Mouse (Mus musculus) lung, embryonic 14.5 days (tissue): ENCODE data around the gene Ralgps1. TPM values are rescaled to one million over a fixed set of nuclear protein-coding genes. Genes with fewer than 3 reads are reported as not detected.
"Not testable (repeated sequence)": the region's sequence is repeated elsewhere in the genome, so short reads cannot be mapped to it uniquely, and the experiment has no call there.

ENCODE experiments used
- ATAC-seq: fragments of 200-750 bp; cut with Nextera tagmentation; 2 replicates; pipeline ENCODE4 v1.8.0; 2017; ENCODE audit warnings: mild to moderate bottlenecking, moderate TSS enrichment, moderate library complexity; ENCODE audit not compliant: insufficient read depth
- DNase-seq: peaks from one replicate; pipeline ENCODE4 v3.0.0-alpha.2; 2015
- H3K27ac ChIP-seq: fragments of 300-500 bp; sonication (generic); 2 replicates; pipeline ENCODE4 v1.5.1; 2014; ENCODE audit warnings: low read depth, mild to moderate bottlenecking, moderate library complexity
- H3K27me3 ChIP-seq: fragments of 300-500 bp; sonication (generic); 2 replicates; pipeline ENCODE4 v1.6.1; 2014; ENCODE audit warnings: low read length, control low read depth; ENCODE audit not compliant: insufficient read depth
- H3K36me3 ChIP-seq: fragments of 300-500 bp; sonication (generic); 2 replicates; pipeline ENCODE4 v1.6.1; 2014; ENCODE audit warnings: control low read depth; ENCODE audit not compliant: insufficient read depth
- H3K4me1 ChIP-seq: fragments of 300-500 bp; sonication (generic); 2 replicates; pipeline ENCODE4 v1.6.1; 2014; ENCODE audit warnings: antibody characterized with exemption, control low read depth; ENCODE audit not compliant: insufficient read depth
- H3K4me2 ChIP-seq: fragments of 300-500 bp; sonication (generic); 2 replicates; pipeline ENCODE4 v1.6.1; 2014; ENCODE audit warnings: mild to moderate bottlenecking
- H3K4me3 ChIP-seq: fragments of 300-500 bp; sonication (generic); 2 replicates; pipeline ENCODE4 v1.5.1; 2014; ENCODE audit warnings: low read depth, low read length
- H3K9ac ChIP-seq: fragments of 300-500 bp; sonication (generic); 2 replicates; pipeline ENCODE4 v1.6.1; 2014
- H3K9me3 ChIP-seq: fragments of 300-500 bp; sonication (generic); 2 replicates; pipeline ENCODE4 v1.6.1; 2016; ENCODE audit warnings: low read depth, low read length, control low read depth
- CTCF ChIP-seq: IDR thresholded peaks from 2 replicates; pipeline ENCODE4 v1.5.1; 2016; ENCODE audit warnings: antibody characterized with exemption, low read depth
- WGBS: fragments of 180-500 bp; shearing (Covaris S2); extraction: QIAGEN DNeasy Blood & Tissue Kit; methylation state at CpG from one replicate; pipeline ENCODE4 v1.1.7; 2014; 5-methylcytosine and 5-hydroxymethylcytosine counted together
- polyA plus RNA-seq: library from polyadenylated mRNA; unstranded; fragments of >200 nt; fragmentation: Nextera tagmentation; extraction: Ambion mirVana; gene quantifications from 2 replicates; pipeline ENCODE4 v1.2.1, GENCODE M21; 2014

Gene Ralgps1
- polyA plus RNA-seq, 1 experiment from 2014 or later, result 6.1 TPM

DNA sequence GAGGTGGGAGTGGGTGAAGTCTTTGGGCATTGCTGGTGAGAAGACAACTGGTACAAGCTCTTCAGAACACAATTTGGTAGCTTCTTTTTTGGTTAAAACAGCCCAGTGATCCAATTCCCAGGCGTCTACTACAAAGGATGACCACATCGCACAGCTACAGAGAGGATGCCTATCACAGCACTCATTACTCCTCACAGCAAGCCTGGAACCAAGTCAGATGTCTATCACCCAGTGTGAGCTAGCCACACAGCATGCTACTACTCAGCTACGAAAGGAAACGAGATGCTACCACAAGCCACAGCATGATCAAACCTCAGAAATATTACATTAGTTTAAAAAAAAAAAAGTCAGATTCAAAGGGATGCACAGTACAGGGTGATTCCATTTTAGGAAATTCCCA is 29.1 kb downstream of the Ralgps1 start:
- Histone ChIP-seq H3K9me3 (no peaks in the 10 kb centered on the region), H3K27ac (no peak overlapping the region), H3K4me2 (no peak overlapping the region), H3K4me1 (no peaks in the 10 kb centered on the region), H3K9ac (no peak overlapping the region), H3K36me3 (no peaks in the 10 kb centered on the region), H3K4me3 (no peak overlapping the region), H3K27me3 (no peaks in the 10 kb centered on the region)
- 84% methylated on average over 4 of the region's 4 CpGs for whole genome bisulfite sequencing
- ATAC-seq, result no peak
- TF ChIP-seq CTCF, result no peak
- DNase-seq, result no peak

GRCm38 (mm10) chr2:33335789-33336188 is 35.5 kb downstream of the Ralgps1 start:
- Histone ChIP-seq H3K27me3 (no peaks in the 10 kb centered on the region), H3K27ac (no peak overlapping the region), H3K9ac (no peak overlapping the region), H3K36me3 (0 out of 2 replicates have a peak, but pooled peaks cover 4% of the 10 kb centered on the region), H3K4me3 (no peak overlapping the region), H3K4me2 (no peak overlapping the region), H3K4me1 (no peaks in the 10 kb centered on the region), H3K9me3 (no peaks in the 10 kb centered on the region)
- ATAC-seq (no peak), DNase-seq (no peak)
- TF ChIP-seq CTCF, result no peak

DNA sequence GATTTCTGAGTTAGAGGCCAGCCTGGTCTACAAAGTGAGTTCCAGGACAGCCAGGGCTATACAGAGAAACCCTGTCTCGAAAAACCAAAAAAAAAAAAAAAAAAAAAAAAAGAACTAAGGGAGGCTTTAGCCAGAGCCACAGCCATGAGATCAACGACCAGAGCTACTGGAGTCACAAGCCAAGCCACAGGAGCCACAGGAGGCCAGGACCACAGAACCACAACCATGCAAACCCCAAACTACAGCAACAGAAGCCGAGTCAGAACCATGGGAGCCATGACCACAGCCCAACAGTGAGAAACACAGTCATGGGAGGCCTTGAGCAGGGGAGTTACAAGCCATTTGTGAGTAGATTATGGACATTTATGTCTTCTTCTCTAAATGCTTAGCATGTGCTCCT is 41.7 kb downstream of the Ralgps1 start:
- H3K4me1 ChIP-seq, result peaks cover 2% of the 10 kb centered on the region; the same call in 1 of the 2 replicates
- H3K4me3 ChIP-seq, result no peak overlapping the region
- no peak overlapping the region for H3K9ac ChIP-seq
- ATAC-seq (no peak), DNase-seq (no peak)
- no peak for TF ChIP-seq CTCF
- no peaks in the 10 kb centered on the region for H3K36me3 ChIP-seq
- H3K27ac ChIP-seq, result no peak overlapping the region
- no peaks in the 10 kb centered on the region for H3K9me3 ChIP-seq
- WGBS, result 81% methylated on average over 2 of the region's 3 CpGs
- no peaks in the 10 kb centered on the region for H3K27me3 ChIP-seq
- H3K4me2 ChIP-seq, result no peak overlapping the region

- Histone ChIP-seq H3K4me2 (no peak overlapping the region), H3K27me3 (no peaks in the 10 kb centered on the region), H3K4me3 (no peak overlapping the region), H3K9ac (no peak overlapping the region), H3K36me3 (no peaks in the 10 kb centered on the region), H3K27ac (no peak overlapping the region), H3K4me1 (peaks cover 7% of the 10 kb centered on the region), H3K9me3 (no peaks in the 10 kb centered on the region)
- peak; percentile 43 for DNase-seq
- WGBS, result 76% methylated on average over 1 of the region's 1 CpGs
- peak; percentile 72 for TF ChIP-seq CTCF
- ATAC-seq, result no peak
These were observed 42.3 kb downstream of the Ralgps1 start for GRCm38 (mm10) chr2:33328941-33329340.

GRCm38 (mm10) chr2:33325359-33325758 is 45.9 kb downstream of the Ralgps1 start:
- DNase-seq, result peak; percentile 85
- Histone ChIP-seq H3K4me1 (peaks cover 10% of the 10 kb centered on the region), H3K4me3 (no peak overlapping the region), H3K27ac (peak overlapping the region; percentile 84), H3K9ac (no peak overlapping the region), H3K36me3 (no peaks in the 10 kb centered on the region), H3K9me3 (no peaks in the 10 kb centered on the region), H3K4me2 (no peak overlapping the region), H3K27me3 (no peaks in the 10 kb centered on the region)
- TF ChIP-seq CTCF, result no peak
- peak; percentile 80 for ATAC-seq
- 23% methylated on average over 3 of the region's 3 CpGs for WGBS

- H3K4me1 ChIP-seq, result peaks cover 10% of the 10 kb centered on the region
- DNase-seq (peak; percentile 56), ATAC-seq (peak; percentile 29; the same call in 1 of the 2 replicates)
- no peak overlapping the region for H3K4me2 ChIP-seq
- H3K36me3 ChIP-seq, result no peaks in the 10 kb centered on the region
- H3K27ac ChIP-seq, result peak overlapping the region; percentile 81
- 0 out of 2 replicates have a peak, but pooled peaks have one; percentile 2 for TF ChIP-seq CTCF
- 51% methylated on average over 8 of the region's 8 CpGs for WGBS
- no peak overlapping the region for H3K9ac ChIP-seq
- no peak overlapping the region for H3K4me3 ChIP-seq
- H3K27me3 ChIP-seq, result no peaks in the 10 kb centered on the region
- H3K9me3 ChIP-seq, result no peaks in the 10 kb centered on the region
These were observed 47.3 kb downstream of the Ralgps1 start for GRCm38 (mm10) chr2:33323799-33324595.

GRCm38 (mm10) chr2:33323043-33323625 is 48.2 kb downstream of the Ralgps1 start:
- H3K4me2 ChIP-seq, H3K36me3 ChIP-seq, H3K9me3 ChIP-seq, H3K4me3 ChIP-seq, H3K27ac ChIP-seq, ATAC-seq, H3K9ac ChIP-seq, H3K27me3 ChIP-seq, DNase-seq: not testable (repeated sequence)
- peaks cover 10% of the 10 kb centered on the region for H3K4me1 ChIP-seq
- 81% methylated on average over 9 of the region's 9 CpGs for WGBS
